Mouse (Mus musculus): ENCODE data around the gene Rnf39. TPM values are rescaled to one million over a fixed set of nuclear protein-coding genes. Genes with fewer than 3 reads are reported as not detected.

Rnf39 gene
- total RNA-seq (2014; rRNA removed; ENCODE audit: low replicate concordance) = 0.66 and 8.0 TPM in 2 replicates
- 0.16 TPM in 2 replicates for polyA plus RNA-seq (2015; fragmentation: Nextera tagmentation; extraction: Ambion mirVana)

DNA sequence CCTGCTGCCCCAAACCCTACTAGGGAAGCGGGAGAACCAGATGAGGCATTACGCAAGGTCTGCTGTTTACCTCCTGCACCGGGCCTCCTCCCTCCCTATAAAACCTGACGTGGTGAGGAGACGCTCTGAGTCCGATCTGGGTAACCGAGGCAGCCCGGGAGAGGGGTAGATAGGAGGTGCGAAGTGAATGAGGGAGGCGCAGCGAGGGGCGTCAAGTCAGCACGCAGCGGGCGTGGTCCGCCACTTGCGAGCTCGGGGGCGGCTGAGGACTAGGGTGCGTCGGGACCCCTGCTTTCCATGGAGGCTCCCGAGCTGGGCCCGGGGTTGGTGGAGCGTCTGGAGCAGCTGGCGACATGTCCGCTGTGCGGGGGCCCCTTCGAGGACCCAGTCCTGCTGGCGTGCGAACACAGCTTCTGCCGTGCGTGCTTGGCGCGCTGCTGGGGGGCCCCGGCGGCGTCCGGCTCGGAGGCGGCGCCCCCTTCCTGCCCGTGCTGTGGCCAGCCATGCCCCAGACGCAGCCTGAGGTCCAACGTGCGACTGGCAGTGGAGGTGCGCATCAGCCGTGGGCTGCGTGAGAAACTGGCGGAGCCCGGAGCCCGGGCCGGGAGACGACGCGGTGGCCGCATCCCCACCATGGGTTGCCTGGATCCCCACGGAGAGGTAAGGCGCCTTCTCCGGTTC is at the start of gene Rnf39:
Gene Rnf39, plus strand, starts transcription at position 128 of the 681 bp plus-strand sequence.
- peak within 1 kb of the TSS; percentile 56 for H3K4me2 ChIP-seq (ENCODE audit: low read depth, low read length)
- H3K4me1 ChIP-seq (ENCODE audit: control insufficient read depth, insufficient read depth) = peaks cover 21% of the 10 kb centered on the region
- H3K27ac ChIP-seq (ENCODE audit: low read depth) = no peak within 1 kb of the TSS
- no peaks in the 10 kb centered on the region for H3K36me3 ChIP-seq (replicated peaks; ENCODE audit: control insufficient read depth, insufficient read depth, low read length)
- no peak for TF ChIP-seq CTCF (IDR thresholded peaks at IDR 0.05; ENCODE audit: low read depth)
- TF ChIP-seq EP300 (IDR thresholded peaks at IDR 0.05; ENCODE audit: low read depth) = no peak
- no peak within 1 kb of the TSS for H3K9ac ChIP-seq (replicated peaks; ENCODE audit: low read depth, low read length)
- DNase-seq (ENCODE audit: low spot score) (no peak), ATAC-seq (ENCODE audit: insufficient read depth, low read depth) (peak; percentile 3; the same call in 1 of the 2 replicates)
- no peaks in the 10 kb centered on the region for H3K9me3 ChIP-seq (replicated peaks; ENCODE audit: control insufficient read depth, low read length)
- peaks cover 67% of the 10 kb centered on the region for H3K27me3 ChIP-seq (ENCODE audit: control insufficient read depth, insufficient read depth, low read length)
- H3K4me3 ChIP-seq (ENCODE audit: low read depth, low read length) = peak within 1 kb of the TSS; percentile 39
- 2% methylated on average over 55 of the region's 59 CpGs for WGBS

DNA sequence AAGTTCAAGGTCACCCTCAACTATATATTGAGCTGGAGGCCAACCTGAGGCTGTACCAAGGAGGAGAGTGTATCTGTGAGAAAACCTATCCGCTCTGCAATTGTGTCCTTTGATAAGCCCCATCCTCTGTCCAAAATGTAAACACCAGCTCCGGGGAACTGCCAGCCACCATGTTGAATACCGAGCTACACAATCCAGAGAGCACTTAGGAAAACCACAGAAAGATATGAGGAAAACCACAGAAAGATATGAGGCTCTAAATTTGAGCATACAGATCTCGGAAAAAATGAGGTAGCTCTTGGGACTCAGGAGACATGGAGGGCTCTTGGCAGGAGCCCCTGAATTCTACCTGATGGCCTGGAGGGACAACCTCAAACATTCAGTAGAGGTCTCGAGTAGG is 49.3 kb upstream of the Rnf39 start:
- Histone ChIP-seq H3K9ac (replicated peaks; ENCODE audit: low read depth, low read length) (no peak overlapping the region), H3K4me3 (ENCODE audit: low read depth, low read length) (no peak overlapping the region), H3K4me2 (ENCODE audit: low read depth, low read length) (no peak overlapping the region), H3K9me3 (replicated peaks; ENCODE audit: control insufficient read depth, low read length) (no peaks in the 10 kb centered on the region), H3K36me3 (replicated peaks; ENCODE audit: control insufficient read depth, insufficient read depth, low read length) (no peaks in the 10 kb centered on the region), H3K27ac (ENCODE audit: low read depth) (no peak overlapping the region), H3K4me1 (ENCODE audit: control insufficient read depth, insufficient read depth) (no peaks in the 10 kb centered on the region), H3K27me3 (ENCODE audit: control insufficient read depth, insufficient read depth, low read length) (no peaks in the 10 kb centered on the region)
- ATAC-seq (ENCODE audit: insufficient read depth, low read depth) (no peak), DNase-seq (ENCODE audit: low spot score) (no peak)
- TF ChIP-seq EP300 (IDR thresholded peaks at IDR 0.05; ENCODE audit: low read depth) = no peak
- TF ChIP-seq CTCF (IDR thresholded peaks at IDR 0.05; ENCODE audit: low read depth) = no peak
- 48% methylated on average over 5 of the region's 5 CpGs for WGBS

DNA sequence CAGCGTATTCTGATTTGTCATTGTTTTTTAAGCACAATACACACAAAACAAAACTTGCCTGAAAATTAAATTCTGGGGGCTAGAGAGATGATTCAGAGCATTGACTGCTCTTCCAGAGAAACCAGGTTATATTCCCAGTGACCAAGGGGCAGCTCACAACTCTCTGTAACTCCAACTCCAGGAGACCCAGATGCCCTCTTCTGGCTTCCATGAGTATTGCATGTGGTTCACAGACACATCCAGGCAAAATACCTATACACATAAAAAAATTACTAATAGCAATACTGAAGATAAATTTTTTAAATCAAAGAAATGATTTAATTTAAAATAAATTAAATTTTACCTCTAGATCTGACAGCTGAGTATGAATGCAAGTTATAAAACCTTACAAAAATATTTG is 46.1 kb upstream of the Rnf39 start:
- Histone ChIP-seq H3K27me3 (ENCODE audit: control insufficient read depth, insufficient read depth, low read length) (no peaks in the 10 kb centered on the region), H3K9ac (replicated peaks; ENCODE audit: low read depth, low read length) (no peak overlapping the region), H3K27ac (ENCODE audit: low read depth) (no peak overlapping the region), H3K36me3 (replicated peaks; ENCODE audit: control insufficient read depth, insufficient read depth, low read length) (no peaks in the 10 kb centered on the region), H3K4me2 (ENCODE audit: low read depth, low read length) (no peak overlapping the region), H3K4me3 (ENCODE audit: low read depth, low read length) (no peak overlapping the region), H3K4me1 (ENCODE audit: control insufficient read depth, insufficient read depth) (no peaks in the 10 kb centered on the region), H3K9me3 (replicated peaks; ENCODE audit: control insufficient read depth, low read length) (no peaks in the 10 kb centered on the region)
- peak; percentile 13 for DNase-seq (ENCODE audit: low spot score)
- no peak for ATAC-seq (ENCODE audit: insufficient read depth, low read depth)
- TF ChIP-seq EP300 (IDR thresholded peaks at IDR 0.05; ENCODE audit: low read depth) (no peak), CTCF (IDR thresholded peaks at IDR 0.05; ENCODE audit: low read depth) (peak; percentile 49)
- 88% methylated on average over 1 of the region's 1 CpGs for WGBS

GRCm38 (mm10) chr17:36897065-36897464 is 45.7 kb upstream of the Rnf39 start:
- H3K36me3 ChIP-seq (replicated peaks; ENCODE audit: control insufficient read depth, insufficient read depth, low read length) = no peaks in the 10 kb centered on the region
- no peak overlapping the region for H3K9ac ChIP-seq (replicated peaks; ENCODE audit: low read depth, low read length)
- H3K4me3 ChIP-seq (ENCODE audit: low read depth, low read length) = no peak overlapping the region
- TF ChIP-seq CTCF (IDR thresholded peaks at IDR 0.05; ENCODE audit: low read depth) (no peak), EP300 (IDR thresholded peaks at IDR 0.05; ENCODE audit: low read depth) (no peak)
- DNase-seq (ENCODE audit: low spot score) = no peak
- no peak overlapping the region for H3K27ac ChIP-seq (ENCODE audit: low read depth)
- no peak for ATAC-seq (ENCODE audit: insufficient read depth, low read depth)
- no peaks in the 10 kb centered on the region for H3K4me1 ChIP-seq (ENCODE audit: control insufficient read depth, insufficient read depth)
- no peaks in the 10 kb centered on the region for H3K27me3 ChIP-seq (ENCODE audit: control insufficient read depth, insufficient read depth, low read length)
- H3K9me3 ChIP-seq (replicated peaks; ENCODE audit: control insufficient read depth, low read length) = no peaks in the 10 kb centered on the region
- H3K4me2 ChIP-seq (ENCODE audit: low read depth, low read length) = no peak overlapping the region

- Histone ChIP-seq H3K27me3 (ENCODE audit: control insufficient read depth, insufficient read depth, low read length) (no peaks in the 10 kb centered on the region), H3K36me3 (replicated peaks; ENCODE audit: control insufficient read depth, insufficient read depth, low read length) (no peaks in the 10 kb centered on the region), H3K9me3 (replicated peaks; ENCODE audit: control insufficient read depth, low read length) (no peaks in the 10 kb centered on the region), H3K27ac (ENCODE audit: low read depth) (no peak within 1 kb of the TSS), H3K4me3 (ENCODE audit: low read depth, low read length) (no peak within 1 kb of the TSS), H3K4me2 (ENCODE audit: low read depth, low read length) (no peak within 1 kb of the TSS), H3K4me1 (ENCODE audit: control insufficient read depth, insufficient read depth) (no peaks in the 10 kb centered on the region), H3K9ac (replicated peaks; ENCODE audit: low read depth, low read length) (no peak within 1 kb of the TSS)
- TF ChIP-seq CTCF (IDR thresholded peaks at IDR 0.05; ENCODE audit: low read depth) (no peak), EP300 (IDR thresholded peaks at IDR 0.05; ENCODE audit: low read depth) (no peak)
- WGBS = 64% methylated on average over 6 of the region's 6 CpGs
- no peak for DNase-seq (ENCODE audit: low spot score)
- ATAC-seq (ENCODE audit: insufficient read depth, low read depth) = no peak
Measured at GRCm38 (mm10) chr17:36897552-36898205, 45.0 kb upstream of the Rnf39 start, which contains the start of gene Trim31. Trim31 (plus strand) TSS chr17:36898118.

All from heart, postnatal 0 days (tissue).